Mouse (Mus musculus) G1E (cell line): ENCODE results near the gene Dab1.

ENCODE experiments used
- CTCF ChIP-seq: IDR thresholded peaks from 2 replicates; pipeline ENCODE4 v1.5.1; 2012; ENCODE audit warnings: low read depth, low read length, inconsistent platforms, mixed read lengths
- GATA1 ChIP-seq: IDR thresholded peaks from 2 replicates; pipeline ENCODE4 v1.6.1; 2012; ENCODE audit warnings: borderline replicate concordance, low read length, inconsistent platforms, mixed read lengths
- GATA2 ChIP-seq: IDR thresholded peaks from 2 replicates; pipeline ENCODE4 v1.6.1; 2012; ENCODE audit warnings: low read depth, low read length, inconsistent platforms, borderline replicate concordance
- POLR2AphosphoS5 ChIP-seq: IDR thresholded peaks from 2 replicates; pipeline ENCODE4 v1.6.1; 2012; ENCODE audit warnings: low read depth, low read length, inconsistent platforms; ENCODE audit not compliant: insufficient replicate concordance

GRCm38 (mm10) chr4:104275260-104275659, 656.1 kb downstream of the Dab1 start:
- no peak for TF ChIP-seq CTCF
- TF ChIP-seq GATA1: no peak
- no peak for TF ChIP-seq POLR2AphosphoS5
- TF ChIP-seq GATA2: no peak
